Mouse (Mus musculus) CH12.LX (cell line): ENCODE measurements around the gene Smc5. TPM values are rescaled to one million over a fixed set of nuclear protein-coding genes. Genes with fewer than 3 reads are reported as not detected.

Experiments
- DNase-seq: peaks from one replicate; pipeline ENCODE4 v3.0.0-alpha.2; 2013; ENCODE audit errors: extremely low read depth
- H3K27ac ChIP-seq: 2 replicates; pipeline ENCODE4 v1.5.1; 2012; ENCODE audit warnings: low read depth, mild to moderate bottlenecking, control low read depth, moderate library complexity; ENCODE audit not compliant: insufficient read depth
- H3K27me3 ChIP-seq: replicated peaks from 2 replicates; pipeline ENCODE3; 2012; ENCODE audit warnings: inconsistent platforms
- H3K36me3 ChIP-seq, 2 experiments: replicated peaks in 1 of 2; 2 replicates each; pipeline versions ENCODE3 to v1.6.1; 2012; ENCODE audit warnings: inconsistent platforms in 1 of 2, low read length in 1 of 2, mild to moderate bottlenecking in 1 of 2, mixed read lengths in 1 of 2, moderate library complexity in 1 of 2; ENCODE audit not compliant: control insufficient read depth in 1 of 2, insufficient read depth in 1 of 2
- H3K4me1 ChIP-seq, 2 experiments: 2 replicates each; pipeline ENCODE4 v1.6.1; 2012; ENCODE audit warnings: inconsistent platforms in 1 of 2, moderate library complexity in 1 of 2; ENCODE audit not compliant: insufficient read depth in 2 of 2, control insufficient read depth in 1 of 2
- H3K4me2 ChIP-seq: 2 replicates; pipeline ENCODE4 v1.6.1; 2012; ENCODE audit warnings: low read depth, mild to moderate bottlenecking, control low read depth; ENCODE audit not compliant: poor library complexity, insufficient read depth, severe bottlenecking
- H3K4me3 ChIP-seq, 3 experiments: fragments of 150-350 bp in 1 of 3; sonication (generic) in 1 of 3; replicated peaks in 1 of 3; 2 replicates each; pipeline versions ENCODE3 to v1.5.1; 2011 to 2012; ENCODE audit warnings: low read depth in 2 of 3, low read length in 2 of 3, mild to moderate bottlenecking in 2 of 3, moderate library complexity in 2 of 3, control low read depth in 1 of 3, improper control_type of control experiment in 1 of 3, inconsistent platforms in 1 of 3, mixed read lengths in 1 of 3; ENCODE audit not compliant: poor library complexity in 1 of 3
- H3K79me2 ChIP-seq: replicated peaks from 2 replicates; pipeline ENCODE4 v1.6.1; 2012; ENCODE audit warnings: mild to moderate bottlenecking, moderate library complexity; ENCODE audit not compliant: control insufficient read depth, poor library complexity, insufficient read depth, severe bottlenecking; ENCODE audit errors: extremely low read depth
- H3K9ac ChIP-seq: 2 replicates; pipeline ENCODE4 v1.6.1; 2012; ENCODE audit warnings: low read depth, mild to moderate bottlenecking, control low read depth, moderate library complexity; ENCODE audit not compliant: insufficient read depth
- H3K9me3 ChIP-seq: replicated peaks from 2 replicates; pipeline ENCODE3; 2012; ENCODE audit warnings: low read length, inconsistent platforms, mixed read lengths
- BHLHE40 ChIP-seq: IDR thresholded peaks from 2 replicates; pipeline ENCODE4 v1.6.1; 2011; ENCODE audit warnings: mild to moderate bottlenecking, low read depth, low read length, improper control_type of control experiment
- CHD1 ChIP-seq: IDR thresholded peaks from 2 replicates; pipeline ENCODE4 v1.6.1; 2012; ENCODE audit warnings: low read depth, low read length, improper control_type of control experiment, inconsistent platforms
- CTCF ChIP-seq, 2 experiments: IDR thresholded peaks in 1 of 2; conservative IDR thresholded peaks in 1 of 2; 2 replicates each; pipeline ENCODE4 v1.5.1; 2011 to 2012; ENCODE audit warnings: low read depth in 2 of 2, low read length in 2 of 2, improper control_type of control experiment in 1 of 2, inconsistent platforms in 1 of 2, mild to moderate bottlenecking in 1 of 2, moderate library complexity in 1 of 2
- E2F4 ChIP-seq: IDR thresholded peaks from 2 replicates; pipeline ENCODE4 v1.6.1; 2011; ENCODE audit warnings: low read depth, low read length, improper control_type of control experiment; ENCODE audit not compliant: insufficient replicate concordance
- ELF1 ChIP-seq: IDR thresholded peaks from 2 replicates; pipeline ENCODE4 v1.6.1; 2014; ENCODE audit warnings: low read depth, mild to moderate bottlenecking, inconsistent platforms, low read length, improper control_type of control experiment
- ETS1 ChIP-seq: conservative IDR thresholded peaks from 2 replicates; pipeline ENCODE4 v1.6.1; 2012; ENCODE audit warnings: low read depth, mild to moderate bottlenecking, inconsistent platforms, low read length, improper control_type of control experiment, moderate library complexity
- HCFC1 ChIP-seq: IDR thresholded peaks from 2 replicates; pipeline ENCODE4 v1.6.1; 2012; ENCODE audit warnings: low read depth, mild to moderate bottlenecking, inconsistent platforms, low read length, improper control_type of control experiment
- JUN ChIP-seq: IDR thresholded peaks from 2 replicates; pipeline ENCODE4 v1.6.1; 2011; ENCODE audit warnings: low read depth, mild to moderate bottlenecking, low read length, improper control_type of control experiment, moderate library complexity; ENCODE audit not compliant: insufficient read depth
- KAT2A ChIP-seq: IDR thresholded peaks from 2 replicates; pipeline ENCODE4 v1.6.1; 2012; ENCODE audit warnings: low read length, improper control_type of control experiment, inconsistent platforms; ENCODE audit not compliant: insufficient replicate concordance
- MEF2A ChIP-seq: IDR thresholded peaks from 2 replicates; pipeline ENCODE4 v1.6.1; 2014; ENCODE audit warnings: low read depth, mild to moderate bottlenecking, inconsistent platforms, low read length, improper control_type of control experiment, borderline replicate concordance
- POLR2A ChIP-seq: IDR thresholded peaks from 2 replicates; pipeline ENCODE4 v1.6.1; 2011; ENCODE audit warnings: low read depth, mild to moderate bottlenecking, improper control_type of control experiment, low read length
- RCOR1 ChIP-seq: conservative IDR thresholded peaks from 2 replicates; pipeline ENCODE4 v1.6.1; 2012; ENCODE audit warnings: low read depth, mild to moderate bottlenecking, inconsistent platforms, low read length, improper control_type of control experiment
- SMC3 ChIP-seq: IDR thresholded peaks from 2 replicates; pipeline ENCODE4 v1.6.1; 2011; ENCODE audit warnings: low read depth, low read length, improper control_type of control experiment
- USF2 ChIP-seq: conservative IDR thresholded peaks from 2 replicates; pipeline ENCODE4 v1.6.1; 2011; ENCODE audit warnings: low read depth, low read length, improper control_type of control experiment
- ZMIZ1 ChIP-seq: IDR thresholded peaks from 2 replicates; pipeline ENCODE4 v1.6.1; 2012; ENCODE audit warnings: low read depth, mild to moderate bottlenecking, inconsistent platforms, low read length, improper control_type of control experiment
- dilution Hi-C: fragments of 300-500 bp; cut with MboI; formaldehyde crosslinking; loops from 2 replicates; pipeline ENCODE4 v1.14.3; 2020; ENCODE audit warnings: low sequenced_read_pairs; ENCODE audit not compliant: extremely low pct_unique_long_range_greater_than_20kb, extremely low pct_ligation_motif_present
- in situ Hi-C: fragments of 300-500 bp; cut with MboI; formaldehyde crosslinking; loops from 3 replicates; pipeline ENCODE4 v1.14.3; 2019; ENCODE audit warnings: low sequenced_read_pairs, low pct_ligation_motif_present, low pct_unique_long_range_greater_than_20kb, mixed read lengths
- polyA plus RNA-seq: library from polyadenylated mRNA; unstranded; fragments of >175 nt; gene quantifications from 2 replicates; pipeline ENCODE4 v1.2.1, GENCODE M21; 2012; ENCODE audit warnings: low read depth; ENCODE audit not compliant: insufficient read length
- total RNA-seq, 2 experiments: library from RNA; depleted of rRNA; stranded (reverse); fragments of 300-350 nt in 1 of 2; fragments of >200 nt in 1 of 2; gene quantifications; 2 replicates each; pipeline ENCODE4 v1.2.3; 2012 to 2014

Gene Smc5
- total and polyA plus RNA-seq, 3 experiments, result 22.8 to 43.4 (median 34.5) TPM

DNA sequence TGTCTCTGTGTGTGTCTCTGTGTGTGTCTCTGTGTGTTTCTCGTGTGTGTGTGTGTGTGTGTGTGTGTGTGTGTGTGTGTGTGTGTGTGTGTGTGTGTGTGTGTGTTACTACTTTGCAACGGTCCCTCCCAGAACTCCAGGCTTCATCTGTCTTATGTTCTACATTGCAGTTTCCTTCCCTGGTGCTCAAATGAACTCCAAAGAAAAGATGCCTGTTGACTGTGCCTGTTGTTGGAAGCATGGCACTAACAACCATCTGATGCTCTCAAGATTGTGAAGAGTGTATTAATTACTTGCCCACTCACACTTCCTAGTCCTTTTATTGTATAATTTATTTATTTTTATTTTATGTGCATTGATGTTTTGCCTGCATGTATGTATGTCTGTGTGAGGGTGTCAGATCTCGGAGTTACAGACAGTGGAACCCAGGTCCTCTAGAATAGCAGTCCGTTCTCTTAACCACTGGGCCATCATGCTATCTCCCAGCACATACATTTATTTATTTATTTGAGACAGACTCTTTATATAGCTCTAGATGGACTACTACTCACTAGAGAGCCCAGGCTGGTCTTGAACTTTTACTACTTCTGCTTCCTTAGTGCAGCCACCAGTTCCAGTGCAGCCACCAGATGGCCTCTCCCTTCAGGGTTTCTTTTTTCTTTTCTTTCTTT is 492 bp upstream of the Smc5 start:
- dilution Hi-C loops, result no loop called here

DNA sequence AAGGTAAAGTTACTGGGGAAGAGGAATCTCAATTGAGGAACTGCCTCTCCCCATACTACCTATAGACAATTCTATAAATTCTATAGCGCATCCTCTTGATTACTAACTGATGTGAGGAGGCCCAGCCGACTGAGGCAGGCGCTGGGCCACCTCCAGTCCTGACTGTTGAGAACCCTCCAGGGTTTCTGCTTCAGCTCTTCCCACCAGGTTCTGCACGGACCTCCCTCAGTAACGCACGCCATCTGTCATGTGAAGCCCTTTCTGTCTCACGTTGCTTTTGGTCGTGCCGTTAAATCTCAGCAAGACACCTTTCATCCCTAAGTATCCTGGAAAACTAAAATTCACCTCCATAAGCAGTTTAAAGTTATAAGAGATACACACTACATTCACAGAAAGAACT is 16.9 kb downstream of the Smc5 start:
- no peaks in the 10 kb centered on the region for H3K4me1 ChIP-seq
- TF ChIP-seq USF2 (no peak), RCOR1 (no peak), HCFC1 (no peak), JUN (no peak), SMC3 (no peak), BHLHE40 (no peak), E2F4 (no peak)
- no peaks in the 10 kb centered on the region for H3K9me3 ChIP-seq
- no peaks in the 10 kb centered on the region for H3K27me3 ChIP-seq
- H3K4me2 ChIP-seq, result no peak overlapping the region
- no peak overlapping the region for H3K9ac ChIP-seq
- dilution Hi-C loops, result no loop called here
- DNase-seq, result no peak
- in situ Hi-C loops, result no loop called here
- H3K27ac ChIP-seq, result no peak overlapping the region
- peaks cover 19 to 69% of the 10 kb centered on the region in 2 experiments for H3K36me3 ChIP-seq
- H3K4me3 ChIP-seq, result no peak overlapping the region
- H3K79me2 ChIP-seq, result no peaks in the 10 kb centered on the region

More for the DNA sequence above, 492 bp upstream of the Smc5 start:
- Histone ChIP-seq H3K27me3 (no peaks in the 10 kb centered on the region), H3K4me2 (peak overlapping the region; percentile 41; the same call in 1 of the 2 replicates), H3K4me1 (peaks cover 0 to 13% of the 10 kb centered on the region in 2 experiments; a peak in 2 of 4 replicates), H3K9me3 (no peaks in the 10 kb centered on the region), H3K27ac (no peak overlapping the region), H3K4me3 (peak overlapping the region in 1 of 3 experiments; percentile 74), H3K36me3 (peaks cover 0 to 5% of the 10 kb centered on the region in 2 experiments), H3K9ac (no peak overlapping the region), H3K79me2 (peaks cover 23% of the 10 kb centered on the region)
- DNase-seq, result no peak
- no peak for TF ChIP-seq POLR2A
- TF ChIP-seq MEF2A, result no peak
- TF ChIP-seq CTCF (conservative IDR thresholded peaks at IDR 0.05 in 1 of 2, IDR thresholded peaks at IDR 0.05 in 1 of 2; ENCODE audit: low read depth in 2 of 2, low read length in 2 of 2), result no peak
- TF ChIP-seq CHD1, result no peak
- no peak for TF ChIP-seq ZMIZ1
- TF ChIP-seq ELF1, result no peak
- in situ Hi-C loops, result no loop called here

DNA sequence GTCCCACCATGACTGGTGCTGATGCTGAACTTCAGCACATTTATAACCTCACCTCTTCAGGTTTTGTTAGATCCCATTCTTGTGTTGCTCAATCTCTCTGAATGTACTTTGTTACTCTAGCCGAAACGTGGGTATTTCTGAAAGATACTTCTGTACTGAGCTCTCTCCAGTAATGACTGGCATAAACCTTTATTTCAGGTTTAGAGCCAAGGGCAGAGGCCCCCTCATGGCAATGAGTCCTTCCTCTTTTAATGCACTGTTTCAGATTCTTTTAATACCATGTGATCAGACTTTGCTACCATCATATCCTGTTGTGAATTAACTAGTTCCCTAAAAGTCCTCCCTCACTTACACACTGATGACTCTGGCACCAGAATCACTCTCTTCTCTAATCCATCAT is 27.2 kb downstream of the Smc5 start:
- peaks cover 4 to 45% of the 10 kb centered on the region in 2 experiments for H3K36me3 ChIP-seq
- no peak overlapping the region for H3K27ac ChIP-seq
- H3K4me2 ChIP-seq, result no peak overlapping the region
- H3K9me3 ChIP-seq, result no peaks in the 10 kb centered on the region
- H3K4me1 ChIP-seq, result peaks cover 0 to 15% of the 10 kb centered on the region in 2 experiments; a peak in 1 of 4 replicates
- TF ChIP-seq USF2 (no peak), ETS1 (no peak), JUN (no peak), RCOR1 (no peak), KAT2A (no peak)
- no peak overlapping the region for H3K4me3 ChIP-seq
- 0 out of 2 replicates have a peak, but pooled peaks cover 3% of the 10 kb centered on the region for H3K79me2 ChIP-seq
- in situ Hi-C loops (no loop called here), dilution Hi-C loops (no loop called here)
- no peak overlapping the region for H3K9ac ChIP-seq
- no peaks in the 10 kb centered on the region for H3K27me3 ChIP-seq
- peak; percentile 31 for DNase-seq
